Mouse (Mus musculus) lung, postnatal 0 days (tissue): ENCODE measurements around the gene Erc2. TPM values are rescaled to one million over a fixed set of nuclear protein-coding genes. Genes with fewer than 3 reads are reported as not detected.

Experiments
- ATAC-seq: fragments of 200-750 bp; cut with Nextera tagmentation; 2 replicates; pipeline ENCODE4 v1.8.0; 2017; ENCODE audit warnings: moderate library complexity
- DNase-seq: peaks from one replicate; pipeline ENCODE4 v3.0.0-alpha.2; 2016; ENCODE audit warnings: low spot score
- H3K27ac ChIP-seq: fragments of 300-500 bp; sonication (generic); 2 replicates; pipeline ENCODE4 v1.5.1; 2014; ENCODE audit warnings: antibody characterized with exemption, mild to moderate bottlenecking, low read length, mixed read lengths
- H3K27me3 ChIP-seq: fragments of 300-500 bp; sonication (generic); replicated peaks from 2 replicates; pipeline ENCODE4 v1.6.1; 2014; ENCODE audit warnings: low read length, mixed read lengths; ENCODE audit not compliant: insufficient read depth
- H3K36me3 ChIP-seq: fragments of 300-500 bp; sonication (generic); 2 replicates; pipeline ENCODE4 v1.6.1; 2014; ENCODE audit warnings: low read length, mixed read lengths; ENCODE audit not compliant: insufficient read depth
- H3K4me1 ChIP-seq: fragments of 300-500 bp; sonication (generic); 2 replicates; pipeline ENCODE4 v1.6.1; 2014; ENCODE audit warnings: antibody characterized with exemption, low read depth, low read length, mixed read lengths; ENCODE audit not compliant: insufficient read depth
- H3K4me2 ChIP-seq: fragments of 300-500 bp; sonication (generic); replicated peaks from 2 replicates; pipeline ENCODE4 v1.6.1; 2014; ENCODE audit warnings: low read depth, mild to moderate bottlenecking, low read length, moderate library complexity, mixed read lengths
- H3K4me3 ChIP-seq: fragments of 300-500 bp; sonication (generic); 2 replicates; pipeline ENCODE4 v1.5.1; 2014; ENCODE audit warnings: low read depth, low read length
- H3K9ac ChIP-seq: fragments of 300-500 bp; sonication (generic); replicated peaks from 2 replicates; pipeline ENCODE4 v1.6.1; 2014; ENCODE audit warnings: low read depth, mild to moderate bottlenecking
- H3K9me3 ChIP-seq: fragments of 300-500 bp; sonication (generic); 2 replicates; pipeline ENCODE4 v1.6.1; 2016; ENCODE audit warnings: low read length, mixed read lengths
- CTCF ChIP-seq: IDR thresholded peaks from 2 replicates; pipeline ENCODE4 v1.5.1; 2016; ENCODE audit warnings: antibody characterized with exemption, mild to moderate bottlenecking
- EP300 ChIP-seq: IDR thresholded peaks from 2 replicates; pipeline ENCODE4 v1.6.1; 2016; ENCODE audit warnings: antibody characterized with exemption, mild to moderate bottlenecking, control low read depth
- WGBS: fragments of 180-500 bp; shearing (Covaris S2); extraction: QIAGEN DNeasy Blood & Tissue Kit; methylation state at CpG from one replicate; pipeline ENCODE4 v1.1.7; 2014; 5-methylcytosine and 5-hydroxymethylcytosine counted together
- polyA plus RNA-seq: library from polyadenylated mRNA; unstranded; fragments of >200 nt; fragmentation: Nextera tagmentation; extraction: Ambion mirVana; gene quantifications from 2 replicates; pipeline ENCODE4 v1.2.1, GENCODE M21; 2015

Gene Erc2
- polyA plus RNA-seq, 1 experiment from 2014 or later = 1.9 TPM

DNA sequence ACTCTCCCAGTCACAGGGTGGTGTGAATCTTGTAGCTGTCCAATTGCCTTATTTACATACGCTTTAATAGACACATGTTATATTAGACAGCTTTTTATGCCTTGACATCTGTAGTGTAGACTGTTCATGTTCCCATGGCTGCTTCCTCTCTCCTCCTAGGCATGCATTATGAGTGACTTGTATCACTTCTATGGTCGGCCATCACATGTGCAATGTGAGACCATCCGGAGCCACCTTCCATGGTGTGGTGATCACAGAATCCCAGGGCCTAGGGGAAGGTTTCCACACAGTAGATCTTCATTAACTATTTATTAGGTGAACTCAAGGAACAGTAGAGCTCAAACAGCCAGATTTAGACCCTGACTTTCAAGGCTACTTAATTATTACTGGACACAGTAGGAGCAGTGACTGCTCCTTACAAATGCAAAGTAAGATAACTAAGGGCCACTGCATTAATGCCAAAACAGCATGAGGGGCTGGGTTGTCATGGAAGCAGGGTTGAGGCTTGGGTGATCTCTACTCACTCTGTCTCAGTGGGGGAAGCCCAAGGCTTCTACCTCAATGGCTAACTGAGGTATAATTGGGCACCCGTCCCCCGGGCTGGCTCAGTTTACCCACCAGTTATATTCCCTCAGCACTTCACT lies 7.3 kb downstream of the Erc2 start:
- Histone ChIP-seq H3K4me1 (no peaks in the 10 kb centered on the region), H3K27me3 (0 out of 2 replicates have a peak, but pooled peaks cover under 1% of the 10 kb centered on the region), H3K36me3 (no peaks in the 10 kb centered on the region), H3K4me2 (no peak overlapping the region), H3K4me3 (no peak overlapping the region), H3K27ac (no peak overlapping the region), H3K9ac (no peak overlapping the region), H3K9me3 (no peaks in the 10 kb centered on the region)
- DNase-seq = no peak
- WGBS = 77% methylated on average over 5 of the region's 5 CpGs
- no peak for ATAC-seq
- TF ChIP-seq EP300 = no peak
- no peak for TF ChIP-seq CTCF

DNA sequence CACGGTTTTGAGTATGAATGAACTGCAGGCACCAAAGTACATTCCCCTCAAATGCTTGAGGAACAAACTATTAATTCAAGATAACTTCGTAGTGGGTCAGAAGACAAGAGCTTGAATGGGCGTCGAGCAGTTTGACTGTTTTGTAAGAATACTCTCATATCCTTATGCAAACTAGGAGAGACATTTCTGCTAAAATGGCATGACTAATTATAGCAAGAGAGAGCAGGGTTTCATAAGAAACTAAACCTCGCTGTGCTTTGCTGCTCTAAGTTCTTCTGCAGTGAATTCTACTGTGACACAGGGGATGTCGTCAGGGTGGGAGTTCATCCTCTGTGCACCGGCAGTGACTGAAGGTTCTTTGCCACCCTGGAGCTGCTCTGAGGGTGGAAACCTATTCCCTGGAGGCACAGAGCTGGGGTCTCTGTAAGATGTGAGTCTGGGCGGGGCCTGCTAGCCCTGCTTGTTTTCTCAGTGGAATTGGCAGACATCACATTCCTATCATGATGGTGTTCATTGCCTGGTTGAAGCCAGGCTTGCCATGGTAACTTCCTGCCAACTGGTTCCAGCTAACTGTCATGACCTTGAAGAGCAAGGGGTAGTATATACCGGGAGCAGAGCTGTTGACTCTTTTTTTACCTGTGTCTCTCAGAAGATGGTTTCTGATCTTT lies 8.9 kb downstream of the Erc2 start:
- H3K4me1 ChIP-seq = no peaks in the 10 kb centered on the region
- no peaks in the 10 kb centered on the region for H3K27me3 ChIP-seq
- H3K9me3 ChIP-seq = no peaks in the 10 kb centered on the region
- 73% methylated on average over 9 of the region's 9 CpGs for WGBS
- H3K4me3 ChIP-seq = no peak overlapping the region
- H3K36me3 ChIP-seq = no peaks in the 10 kb centered on the region
- TF ChIP-seq CTCF (no peak), EP300 (no peak)
- H3K4me2 ChIP-seq = no peak overlapping the region
- ATAC-seq (no peak), DNase-seq (no peak)
- H3K9ac ChIP-seq = no peak overlapping the region
- H3K27ac ChIP-seq = no peak overlapping the region

DNA sequence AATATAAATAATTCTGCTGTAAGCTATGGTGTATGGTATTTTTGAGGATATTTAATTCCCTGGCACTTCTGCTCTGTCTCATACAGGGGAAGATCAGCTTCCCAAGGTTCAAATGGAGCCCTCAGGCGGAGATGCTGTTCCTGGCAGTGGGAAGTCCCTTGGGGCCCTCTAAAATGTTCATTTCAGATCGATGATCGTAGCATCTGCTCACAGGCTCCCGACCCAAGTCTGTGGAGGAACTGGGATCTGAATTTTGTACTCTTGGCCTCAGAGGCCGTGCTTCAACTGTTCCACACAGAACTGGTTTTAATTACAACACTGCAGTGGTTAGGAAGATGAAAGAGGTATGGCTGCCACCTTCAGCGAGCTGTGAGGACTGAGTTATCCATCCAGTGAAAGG lies 12.5 kb downstream of the Erc2 start:
- TF ChIP-seq EP300 (no peak), CTCF (no peak)
- Histone ChIP-seq H3K36me3 (no peaks in the 10 kb centered on the region), H3K4me1 (no peaks in the 10 kb centered on the region), H3K27ac (no peak overlapping the region), H3K9me3 (no peaks in the 10 kb centered on the region), H3K9ac (no peak overlapping the region), H3K4me3 (no peak overlapping the region), H3K27me3 (no peaks in the 10 kb centered on the region), H3K4me2 (no peak overlapping the region)
- 76% methylated on average over 6 of the region's 6 CpGs for WGBS
- DNase-seq (no peak), ATAC-seq (no peak)

DNA sequence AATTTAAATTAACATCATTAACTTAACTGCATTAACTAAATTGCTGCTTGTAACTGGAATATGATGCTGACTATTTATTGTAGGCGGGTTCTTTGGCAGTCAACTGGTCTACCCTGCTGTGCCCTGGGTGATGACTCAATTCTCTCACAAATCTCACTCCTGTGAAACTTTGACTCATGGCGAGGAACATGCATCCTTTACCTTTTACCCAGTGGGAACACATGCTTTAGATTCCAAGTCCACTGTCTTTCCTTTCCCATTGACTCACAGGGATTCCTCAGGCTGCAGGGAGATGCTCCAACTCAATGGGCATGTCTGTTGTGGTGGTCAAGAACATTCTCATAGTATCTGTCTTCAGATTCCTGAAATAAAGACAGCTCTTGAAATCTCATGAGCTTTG lies 14.3 kb downstream of the Erc2 start:
- no peaks in the 10 kb centered on the region for H3K36me3 ChIP-seq

DNA sequence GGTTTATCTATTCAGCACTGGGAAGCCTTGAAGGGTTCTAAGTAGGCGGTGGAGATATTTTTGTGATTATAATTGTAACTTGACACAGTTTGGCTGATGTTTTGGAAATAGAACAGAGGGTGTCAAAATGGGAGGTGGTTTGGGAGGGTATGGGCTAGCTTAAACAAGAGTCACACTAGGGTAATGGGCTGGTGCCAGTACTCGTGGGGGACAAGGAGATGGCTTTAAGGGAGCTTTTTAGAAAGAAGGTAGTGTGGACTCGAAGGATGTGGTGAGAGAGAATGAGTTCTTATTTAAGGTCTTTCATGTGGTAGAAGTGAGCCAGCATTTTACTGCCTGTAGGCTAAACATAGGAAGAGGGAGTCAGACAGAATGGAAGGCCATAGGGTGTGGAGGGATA lies 19.2 kb downstream of the Erc2 start:
- no peak for ATAC-seq
- Histone ChIP-seq H3K9me3 (no peaks in the 10 kb centered on the region), H3K27ac (no peak overlapping the region), H3K4me1 (no peaks in the 10 kb centered on the region), H3K27me3 (no peaks in the 10 kb centered on the region), H3K36me3 (no peaks in the 10 kb centered on the region), H3K9ac (no peak overlapping the region), H3K4me2 (no peak overlapping the region), H3K4me3 (no peak overlapping the region)
- 69% methylated on average over 3 of the region's 3 CpGs for WGBS
- DNase-seq = no peak
- TF ChIP-seq EP300 (no peak), CTCF (no peak)

More for the DNA sequence above, 14.3 kb downstream of the Erc2 start:
- H3K9ac ChIP-seq = no peak overlapping the region
- no peaks in the 10 kb centered on the region for H3K4me1 ChIP-seq
- no peak overlapping the region for H3K4me3 ChIP-seq
- ATAC-seq = no peak
- no peak overlapping the region for H3K27ac ChIP-seq
- H3K9me3 ChIP-seq = no peaks in the 10 kb centered on the region
- 81% methylated on average over 2 of the region's 2 CpGs for WGBS
- H3K4me2 ChIP-seq = no peak overlapping the region
- DNase-seq = no peak
- TF ChIP-seq CTCF = no peak
- no peak for TF ChIP-seq EP300
- H3K27me3 ChIP-seq = no peaks in the 10 kb centered on the region

DNA sequence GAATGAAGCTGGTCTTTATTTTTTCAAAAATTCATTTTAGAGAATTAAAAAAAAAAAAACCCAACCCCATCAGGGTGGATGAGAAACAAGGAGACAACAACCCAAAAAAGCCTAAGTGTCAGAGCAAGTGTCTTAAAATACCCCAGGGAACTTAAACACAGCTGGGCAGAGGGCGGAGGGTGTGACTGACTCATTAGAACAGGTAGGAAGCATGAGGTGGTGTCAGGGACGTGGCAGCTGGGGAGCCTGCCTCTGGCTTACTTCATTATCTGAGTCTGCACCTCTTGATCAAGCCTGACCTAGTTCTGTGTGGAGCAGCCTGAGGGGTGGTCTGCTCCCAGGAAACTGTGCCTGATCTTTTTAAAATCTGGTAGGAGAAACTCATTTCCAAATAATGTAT lies 20.8 kb downstream of the Erc2 start:
- 59% methylated on average over 2 of the region's 2 CpGs for WGBS
- Histone ChIP-seq H3K4me1 (no peaks in the 10 kb centered on the region), H3K4me2 (no peak overlapping the region), H3K9me3 (no peaks in the 10 kb centered on the region), H3K27me3 (no peaks in the 10 kb centered on the region), H3K9ac (no peak overlapping the region), H3K36me3 (no peaks in the 10 kb centered on the region), H3K27ac (no peak overlapping the region), H3K4me3 (no peak overlapping the region)
- DNase-seq = no peak
- TF ChIP-seq CTCF (no peak), EP300 (no peak)
- ATAC-seq = no peak
